Mouse (Mus musculus) adrenal gland, postnatal 36 days (tissue): ENCODE results near the gene Alpk1. TPM values are rescaled to one million over a fixed set of nuclear protein-coding genes. Genes with fewer than 3 reads are reported as not detected.

Source experiments
- DNase-seq, 2 experiments: peaks; one replicate each; pipeline ENCODE4 v3.0.0; 2021; ENCODE audit warnings: mixed read lengths in 1 of 2
- long read RNA-seq, 2 experiments: library from polyadenylated mRNA; stranded (forward); transcript quantifications; one replicate each; pipeline ENCODE4 v2.0.0; 2021; ENCODE audit warnings: borderline sequencing depth in 2 of 2
- total RNA-seq, 2 experiments: library from RNA; stranded (reverse); gene quantifications; 2 replicates each; pipeline ENCODE4 v1.2.3; 2021

The Alpk1 gene
- total RNA-seq, result 10 to 100 TPM in 1 of 2 experiments, 1 to 10 TPM in 1; 9.4 to 12.7 TPM
- long read RNA-seq, experiment 1, partial matches to known transcripts, result 0 of 3 reads
- long read RNA-seq, experiment 1, other reads (novel, unspliced or antisense), result 3 of 3 reads
- long read RNA-seq, experiment 2, full-length matches to known transcripts, result 2 of 3 reads
- long read RNA-seq, experiment 2, partial matches to known transcripts, result 0 of 3 reads
- long read RNA-seq, experiment 2, other reads (novel, unspliced or antisense), result 1 of 3 reads

GRCm38 (mm10) chr3:127780021-127780644 is at the start of gene Alpk1:
Alpk1 (minus strand) TSS chr3:127780527.
- DNase-seq, result peak; percentile 75 to 82

DNA sequence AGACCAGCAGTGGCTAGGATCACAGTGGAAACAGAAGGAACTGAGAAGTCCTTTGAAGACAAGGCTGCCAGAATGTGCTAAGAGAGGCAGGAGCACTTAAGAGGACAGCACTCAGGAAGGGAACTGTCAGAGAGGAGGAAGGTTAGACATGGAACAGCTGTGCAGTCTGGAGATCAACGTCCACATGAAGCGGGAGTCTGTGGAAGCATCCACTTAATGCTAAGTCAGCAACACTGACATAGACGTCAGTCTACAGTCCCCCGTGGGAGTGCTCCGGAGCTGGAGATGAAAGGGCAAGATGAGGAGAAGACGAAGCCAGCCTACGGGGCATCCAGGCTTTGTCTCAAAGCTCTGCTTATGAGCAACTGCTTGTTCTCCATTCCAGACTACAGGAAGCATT is 46.8 kb upstream of the Alpk1 start:
- no peak for DNase-seq

- no peak for DNase-seq
Measured at GRCm38 (mm10) chr3:127826503-127826902, 46.2 kb upstream of the Alpk1 start.

DNA sequence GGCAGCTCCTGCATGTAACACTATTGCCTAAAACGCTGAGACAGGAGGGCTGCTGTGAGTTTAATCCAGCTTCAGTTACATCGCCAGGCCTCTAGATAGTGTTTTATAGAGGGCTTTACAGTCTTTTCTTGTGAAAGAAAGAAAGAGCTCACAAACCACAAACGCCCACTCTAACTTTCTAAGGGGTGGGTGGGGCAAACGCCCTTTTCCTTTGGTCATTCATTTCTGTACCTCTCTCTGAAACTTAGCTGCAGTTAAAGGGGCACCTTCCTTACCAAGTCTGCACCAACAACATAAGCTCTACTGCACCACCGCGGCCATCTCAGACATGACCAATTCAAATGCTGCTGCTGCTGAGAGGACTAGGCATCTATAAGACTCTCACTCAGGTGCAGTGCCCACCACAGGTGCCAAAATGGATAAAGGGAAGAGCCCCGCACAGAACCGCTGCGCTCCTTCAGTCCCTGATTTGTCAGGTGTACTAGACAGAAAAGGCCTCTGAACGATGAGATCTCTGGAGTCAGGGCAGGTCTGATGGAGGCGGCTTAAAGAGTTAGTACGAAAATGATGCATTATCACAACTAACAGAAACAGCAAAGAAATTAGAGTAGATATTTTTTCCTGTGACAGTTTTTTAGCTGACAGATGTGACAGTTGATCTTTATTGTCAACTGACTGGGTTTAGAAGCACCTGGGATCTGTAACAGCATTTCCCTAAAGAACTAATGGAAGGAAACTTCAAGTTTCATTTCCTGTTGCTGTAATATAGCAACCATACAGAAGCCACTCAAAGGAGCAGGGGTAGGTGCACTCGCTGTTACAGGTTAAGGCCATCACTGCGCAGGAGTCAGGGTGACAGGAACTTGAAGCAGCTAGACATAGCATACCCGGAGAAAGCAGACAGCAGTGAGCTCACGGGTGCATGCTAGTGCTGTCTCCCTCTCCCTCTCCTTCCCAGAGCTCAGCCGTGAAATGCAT is 43.8 kb upstream of the Alpk1 start:
- no peak for DNase-seq

GRCm38 (mm10) chr3:127821209-127821608 is 40.9 kb upstream of the Alpk1 start:
- DNase-seq, result no peak

- DNase-seq, result no peak
Measured at GRCm38 (mm10) chr3:127820400-127820799, 40.1 kb upstream of the Alpk1 start.

DNA sequence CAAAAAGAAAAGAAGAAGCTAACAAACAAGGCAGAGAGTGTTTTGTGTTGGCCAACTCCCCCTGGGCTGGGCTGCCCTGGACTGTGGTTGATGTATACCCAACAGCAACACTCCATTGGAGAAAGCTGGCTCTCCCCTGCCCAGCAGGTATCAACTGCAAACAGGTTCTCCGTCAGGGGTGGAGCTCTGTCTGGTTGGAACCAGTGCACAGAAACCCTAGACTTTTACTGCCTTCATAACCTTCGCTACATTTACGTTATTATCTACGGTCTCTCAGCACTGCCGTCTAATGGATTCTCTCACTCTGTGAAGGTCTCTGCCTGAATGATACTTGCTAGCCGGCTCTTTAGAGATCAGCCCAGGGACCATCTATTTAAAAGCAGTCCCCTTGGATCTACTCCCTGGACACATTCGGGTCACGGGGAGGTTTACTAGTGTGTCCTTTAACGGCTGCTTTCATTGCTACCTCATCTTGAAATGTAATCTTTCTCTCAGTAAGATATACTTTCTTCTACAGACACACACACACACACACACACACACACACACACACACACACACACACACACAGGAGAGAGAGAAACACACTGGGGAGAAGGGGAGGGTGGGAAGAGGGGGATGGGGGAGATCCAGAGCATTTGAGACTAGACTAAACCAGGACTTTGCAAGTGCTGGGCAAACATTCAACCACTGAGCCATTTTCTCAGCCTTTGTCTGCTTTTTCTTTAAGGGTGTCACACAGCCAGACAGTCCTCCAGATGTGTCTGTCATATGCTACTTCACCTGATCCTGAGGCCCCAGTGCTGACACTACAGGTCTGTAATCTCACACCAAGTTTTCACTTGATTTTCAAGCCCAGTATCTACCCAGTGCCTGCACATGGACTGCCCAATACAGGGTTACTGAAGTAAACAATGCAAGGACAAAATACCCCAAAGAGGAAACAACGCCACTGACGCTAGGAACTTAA is 38.7 kb upstream of the Alpk1 start:
- DNase-seq, result no peak

GRCm38 (mm10) chr3:127817120-127817683 is 36.9 kb upstream of the Alpk1 start:
- DNase-seq, result no peak

DNA sequence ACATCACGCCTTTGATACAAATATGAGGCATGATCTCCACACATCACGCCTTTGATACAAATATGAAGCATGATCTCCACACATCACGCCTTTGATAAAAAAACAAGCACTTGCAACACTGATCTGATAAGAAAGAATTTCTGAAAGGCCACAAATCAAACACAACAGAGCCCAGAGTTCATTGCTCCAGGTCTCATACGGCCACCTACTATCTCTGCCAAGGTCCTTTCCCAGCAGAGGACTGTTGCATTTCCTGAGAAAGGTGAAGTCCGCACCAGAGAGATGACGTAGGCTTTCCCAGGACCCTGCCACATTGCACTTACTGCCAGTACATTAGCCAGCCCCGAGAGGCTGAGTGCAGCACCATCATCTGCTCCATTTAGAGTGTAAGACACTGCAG is 28.8 kb upstream of the Alpk1 start:
- DNase-seq, result no peak

GRCm38 (mm10) chr3:127807846-127808245 is 27.5 kb upstream of the Alpk1 start:
- DNase-seq, result no peak

- DNase-seq, result no peak
Measured at GRCm38 (mm10) chr3:127805991-127806390, 25.7 kb upstream of the Alpk1 start.

GRCm38 (mm10) chr3:127805071-127805470 is 24.7 kb upstream of the Alpk1 start:
- DNase-seq, result no peak

- no peak for DNase-seq
Measured at GRCm38 (mm10) chr3:127804439-127804838, 24.1 kb upstream of the Alpk1 start.

DNA sequence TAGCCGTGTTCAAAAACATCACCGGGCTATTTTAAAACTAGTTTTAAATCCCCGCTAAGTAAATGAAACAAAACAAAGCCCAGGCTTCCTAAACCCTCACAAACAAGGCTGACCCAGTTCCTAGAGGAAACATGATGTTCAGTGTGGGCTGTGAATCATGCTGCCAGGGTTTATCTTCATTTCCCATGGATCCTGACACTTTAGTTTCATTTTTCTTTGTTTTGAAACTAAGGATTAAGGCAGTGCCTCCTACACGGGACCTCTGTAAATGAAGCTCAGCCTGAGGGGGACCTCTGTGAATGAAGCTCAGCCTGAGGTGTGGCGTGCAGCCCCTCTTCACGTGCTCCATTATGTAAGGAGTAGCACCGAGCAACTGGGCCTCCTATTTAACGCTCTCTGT is 22.5 kb upstream of the Alpk1 start:
- peak in 1 of 2 experiments; percentile 40 for DNase-seq

DNA sequence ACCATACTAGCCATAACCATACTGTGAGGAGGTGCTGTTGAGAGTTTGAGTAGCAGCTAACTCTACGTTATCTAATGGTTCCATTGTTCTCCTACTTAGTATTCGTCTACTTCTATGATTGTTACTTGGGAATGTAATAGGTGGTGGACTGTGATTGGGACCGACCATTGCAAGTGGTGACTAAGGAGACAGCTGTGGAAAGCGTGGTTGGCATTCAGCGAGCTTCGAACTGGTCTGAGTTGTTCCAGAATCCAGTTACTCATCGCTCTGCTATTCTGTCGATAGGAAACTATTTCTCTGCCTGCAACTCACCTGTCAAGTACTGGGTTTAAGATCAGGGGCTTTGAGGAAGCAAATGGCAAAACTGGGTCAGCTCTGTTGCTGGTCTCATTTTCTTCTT is 20.8 kb upstream of the Alpk1 start:
- no peak for DNase-seq

DNA sequence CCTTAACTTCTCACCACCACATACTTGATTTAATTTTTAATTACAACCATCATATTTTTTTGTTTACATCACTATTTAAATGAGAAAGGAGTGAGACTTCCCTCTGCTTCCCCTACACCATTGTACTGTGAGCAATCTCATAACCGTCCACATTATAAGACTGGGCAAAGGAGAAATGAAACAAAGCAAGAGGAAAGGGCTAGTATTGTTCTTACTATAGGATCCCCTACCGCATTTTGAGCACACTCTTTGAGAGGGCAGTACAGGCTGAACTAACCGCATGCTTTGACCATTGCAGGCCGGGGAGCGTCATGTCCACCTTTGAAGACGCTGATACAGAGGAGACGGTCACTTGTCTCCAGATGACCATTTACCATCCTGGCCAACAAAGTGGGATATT is 15.9 kb upstream of the Alpk1 start:
- DNase-seq, result no peak

GRCm38 (mm10) chr3:127795762-127796161 is 15.4 kb upstream of the Alpk1 start:
- DNase-seq, result no peak

DNA sequence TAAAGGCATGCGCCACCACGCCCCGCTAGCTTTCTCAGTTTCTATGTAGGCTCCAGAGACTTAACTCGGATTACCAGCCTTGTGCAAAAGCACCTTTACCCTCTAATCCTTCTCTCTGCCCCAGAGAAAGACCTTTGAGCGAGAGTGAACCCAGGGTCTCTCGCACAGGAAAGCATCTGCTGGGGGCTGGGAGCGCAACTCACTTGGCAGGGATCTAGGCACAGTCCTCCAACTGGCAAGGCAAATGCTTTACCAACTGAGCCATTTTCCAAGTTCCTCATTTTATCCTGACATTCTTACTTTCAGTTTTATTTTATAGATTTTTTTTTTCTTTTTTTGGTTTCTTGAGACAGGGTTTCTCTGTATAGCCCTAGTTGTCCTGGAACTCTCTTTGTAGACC is 12.7 kb upstream of the Alpk1 start:
- DNase-seq, result no peak

DNA sequence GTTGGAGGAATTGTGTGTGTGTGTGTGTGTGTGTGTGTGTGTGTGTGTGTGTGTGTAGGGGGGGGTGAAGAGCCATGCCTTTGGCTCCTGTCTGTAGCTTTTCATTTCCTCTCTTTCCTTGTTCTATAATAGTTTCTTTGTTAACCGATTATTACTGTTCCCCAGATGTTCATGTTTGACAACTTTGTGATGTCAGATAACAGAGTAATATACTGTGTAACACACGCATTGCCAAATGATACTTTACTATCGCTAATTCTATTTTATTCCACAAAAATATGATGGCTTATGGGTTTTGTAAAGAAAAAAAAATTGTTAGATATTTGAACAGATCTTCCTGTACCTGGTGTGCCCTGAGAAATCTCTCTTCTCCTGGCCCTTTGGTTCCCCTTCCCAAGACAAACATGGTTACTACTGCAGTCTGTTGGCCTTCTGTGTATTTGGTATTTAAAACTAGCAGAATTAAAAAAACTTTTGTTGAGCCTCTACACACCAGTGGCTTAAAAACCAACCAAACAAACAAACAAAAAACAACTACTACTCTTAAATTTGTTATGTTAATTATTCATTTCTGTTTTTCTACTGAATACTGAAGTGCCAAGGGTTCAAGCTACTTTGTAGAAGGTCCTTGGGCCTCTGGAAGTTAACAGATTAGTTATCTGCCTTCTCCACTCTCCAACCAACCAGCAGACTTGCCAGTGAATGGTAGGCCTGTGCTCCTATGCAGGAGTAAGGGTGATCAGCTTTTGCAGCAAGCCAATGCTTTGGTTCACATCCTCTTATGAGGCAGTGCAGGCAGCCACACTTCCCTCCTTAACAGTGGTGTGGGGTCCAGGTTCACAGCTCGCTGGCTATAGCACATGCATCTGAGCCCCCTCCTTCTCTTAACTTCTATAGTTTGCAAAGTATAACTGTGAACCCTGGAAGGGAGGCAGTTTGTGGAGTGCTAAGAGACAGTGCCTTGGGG is 11.6 kb upstream of the Alpk1 start:
- no peak for DNase-seq

DNA sequence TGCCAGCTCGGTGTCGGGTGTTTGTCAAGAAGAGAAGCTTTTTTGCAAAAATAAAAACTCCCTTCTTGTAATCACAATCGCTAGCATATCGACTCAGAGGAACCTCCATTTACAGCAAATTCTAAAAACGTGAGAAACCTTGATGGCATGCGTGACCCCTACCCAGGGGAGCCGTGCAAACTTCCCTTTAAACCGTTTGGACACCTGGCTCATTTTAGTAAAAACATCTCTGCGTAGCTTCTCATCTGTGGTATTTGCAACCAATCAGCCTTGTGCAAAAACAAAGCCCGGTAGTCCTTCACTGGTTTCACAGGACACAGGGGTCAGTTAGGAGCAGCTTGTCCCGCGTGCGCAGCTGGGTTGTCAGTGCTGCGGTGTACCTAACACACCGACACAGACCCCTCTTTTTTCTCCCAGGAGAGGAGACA is 10.7 kb upstream of the Alpk1 start:
- no peak for DNase-seq
